Mouse (Mus musculus) CH12.LX (cell line): ENCODE measurements around the gene Rpp30. TPM values are rescaled to one million over a fixed set of nuclear protein-coding genes. Genes with fewer than 3 reads are reported as not detected.

Source experiments
- polyA plus RNA-seq: library from polyadenylated mRNA; unstranded; fragments of >175 nt; gene quantifications from 2 replicates; pipeline ENCODE4 v1.2.1, GENCODE M21; 2012; ENCODE audit warnings: low read depth; ENCODE audit not compliant: insufficient read length
- total RNA-seq, 2 experiments: library from RNA; depleted of rRNA; stranded (reverse); fragments of 300-350 nt in 1 of 2; fragments of >200 nt in 1 of 2; gene quantifications; 2 replicates each; pipeline ENCODE4 v1.2.3; 2012 to 2014

Gene Rpp30
- total and polyA plus RNA-seq, 3 experiments, result 32.7 to 120 (median 102) TPM

Other genes starting within 250 kb of the Rpp30 start
- gene Htr7, start 26.2 kb upstream of the Rpp30 start, total RNA-seq (2012; rRNA removed), result not detected in 2 replicates
- not detected in 2 replicates for gene Htr7, start 26.2 kb upstream of the Rpp30 start, total RNA-seq (2014; rRNA removed)
- not detected in 2 replicates for gene Htr7, start 26.2 kb upstream of the Rpp30 start, polyA plus RNA-seq
- gene Ankrd1, start 36.4 kb downstream of the Rpp30 start, total RNA-seq (2012; rRNA removed), result not detected in 2 replicates
- gene Ankrd1, start 36.4 kb downstream of the Rpp30 start, total RNA-seq (2014; rRNA removed), result not detected in 2 replicates
- not detected in 2 replicates for gene Ankrd1, start 36.4 kb downstream of the Rpp30 start, polyA plus RNA-seq